In the genomic region with DNA sequence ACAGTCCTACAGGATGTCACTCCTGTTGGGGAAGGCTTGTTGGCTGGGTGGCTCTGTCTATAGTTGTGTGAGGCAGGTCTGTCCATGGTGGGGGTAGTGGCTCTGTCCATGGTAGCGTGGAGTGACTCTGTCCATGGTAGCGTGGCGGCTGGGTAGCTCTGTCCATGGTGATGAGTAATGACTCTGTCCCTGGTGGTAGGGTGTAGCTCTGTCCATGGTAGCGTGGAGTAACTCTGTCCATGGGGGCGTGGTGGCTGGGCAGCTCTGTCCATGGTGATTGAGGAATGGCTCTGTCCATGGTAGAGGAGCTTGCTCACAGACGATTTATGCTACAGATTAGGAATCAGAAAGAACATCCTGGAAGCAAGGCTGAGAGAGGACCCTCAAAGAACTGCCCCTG, we compare ENCODE assay signal across 9 mouse cellular contexts. TPM values are rescaled to one million over a fixed set of nuclear protein-coding genes. Genes with fewer than 3 reads are reported as not detected.
DNase-seq lines count a peak whose midpoint lies in the region; ATAC-seq lines count a peak whose summit lies in the region.
"Had no signal": no experiment of that assay in that cellular context is flagged by ENCODE, and none has a peak within 500 bp of the region (broad histone marks: within the 10 kb centered on the region; RNA-seq: fewer than 3 reads in every experiment).

No protein-coding gene starts in this region.

- ATAC-seq in neural tube, embryonic 15.5 days (ENCODE audit: low FRiP score): no peak; the same call in 1 of the 2 replicates
- ATAC-seq in intestine, embryonic 14.5 days (replicated peaks; ENCODE audit: low FRiP score, low TSS enrichment, low read depth): peak; percentile 89
- ATAC-seq in liver, embryonic 15.5 days (ENCODE audit: insufficient read depth): peak; percentile 40; the same call in 1 of the 2 replicates
- peak; percentile 84 for ATAC-seq in stomach, embryonic 16.5 days (ENCODE audit: insufficient read depth, low FRiP score)
- no peak for ATAC-seq in erythroblast, adult 5-6 weeks (replicated peaks; ENCODE audit: low FRiP score, poor library complexity, severe bottlenecking)

- H3K27me3 ChIP-seq in neural tube, embryonic 15.5 days (replicated peaks): no peaks in the 10 kb centered on the region
- no peaks in the 10 kb centered on the region for H3K27me3 ChIP-seq in intestine, embryonic 14.5 days (replicated peaks; ENCODE audit: control insufficient read depth, insufficient read depth, low read length)
- H3K27me3 ChIP-seq in liver, embryonic 15.5 days: no peaks in the 10 kb centered on the region
- H3K27me3 ChIP-seq in stomach, embryonic 16.5 days (ENCODE audit: control insufficient read depth, insufficient read depth, low read length): no peaks in the 10 kb centered on the region
- H3K27me3 ChIP-seq: neural tube, embryonic 12.5 days had no signal

- H3K36me3 ChIP-seq in neural tube, embryonic 15.5 days: no peaks in the 10 kb centered on the region
- no peaks in the 10 kb centered on the region for H3K36me3 ChIP-seq in intestine, embryonic 14.5 days (ENCODE audit: control insufficient read depth, insufficient read depth, low read length)
- H3K36me3 ChIP-seq in liver, embryonic 15.5 days (replicated peaks): no peaks in the 10 kb centered on the region
- H3K36me3 ChIP-seq in stomach, embryonic 16.5 days (ENCODE audit: control insufficient read depth, insufficient read depth, low read length): no peaks in the 10 kb centered on the region
- H3K36me3 ChIP-seq: neural tube, embryonic 12.5 days had no signal

- WGBS in neural tube, embryonic 15.5 days: 17% methylated on average over 6 of the region's 6 CpGs
- 9% methylated on average over 6 of the region's 6 CpGs for WGBS in intestine, embryonic 14.5 days
- 10% methylated on average over 6 of the region's 6 CpGs for WGBS in liver, embryonic 15.5 days (ENCODE audit: insufficient replicate concordance)
- 7% methylated on average over 6 of the region's 6 CpGs for WGBS in stomach, embryonic 16.5 days

- no peaks in the 10 kb centered on the region for H3K9me3 ChIP-seq in neural tube, embryonic 15.5 days (replicated peaks)
- no peaks in the 10 kb centered on the region for H3K9me3 ChIP-seq in intestine, embryonic 14.5 days (ENCODE audit: control insufficient read depth, low read length)
- H3K9me3 ChIP-seq in liver, embryonic 15.5 days (replicated peaks): no peaks in the 10 kb centered on the region
- no peaks in the 10 kb centered on the region for H3K9me3 ChIP-seq in stomach, embryonic 16.5 days (replicated peaks; ENCODE audit: control insufficient read depth, low read length)
- H3K9me3 ChIP-seq: neural tube, embryonic 12.5 days had no signal

- H3K27ac ChIP-seq in neural tube, embryonic 15.5 days (replicated peaks): no peak overlapping the region
- no peak overlapping the region for H3K27ac ChIP-seq in intestine, embryonic 14.5 days (ENCODE audit: low read depth)
- H3K27ac ChIP-seq in liver, embryonic 15.5 days (replicated peaks): no peak overlapping the region
- H3K27ac ChIP-seq in stomach, embryonic 16.5 days (ENCODE audit: low read length): no peak overlapping the region
- H3K27ac ChIP-seq: neural tube, embryonic 12.5 days had no signal

- no peak overlapping the region for H3K4me3 ChIP-seq in neural tube, embryonic 15.5 days (replicated peaks)
- H3K4me3 ChIP-seq in intestine, embryonic 14.5 days (ENCODE audit: low read depth, low read length): no peak overlapping the region
- H3K4me3 ChIP-seq in liver, embryonic 15.5 days (replicated peaks): no peak overlapping the region
- no peak overlapping the region for H3K4me3 ChIP-seq in stomach, embryonic 16.5 days (replicated peaks; ENCODE audit: low read length)
- H3K4me3 ChIP-seq: neural tube, embryonic 12.5 days had no signal

- peak; percentile 67 for DNase-seq in neural tube, embryonic 10.5 days (ENCODE audit: extremely low spot score, low spot score)
- peak; percentile 86 for DNase-seq in forelimb bud, embryonic 11.5 days (ENCODE audit: low read depth, low spot score)
- DNase-seq in intestine, embryonic 14.5 days (ENCODE audit: low spot score): peak; percentile 87
- no peak for DNase-seq in thymus, postnatal 25 days

- no peak overlapping the region for H3K9ac ChIP-seq in neural tube, embryonic 15.5 days (replicated peaks)
- no peak overlapping the region for H3K9ac ChIP-seq in intestine, embryonic 14.5 days (ENCODE audit: low read length)
- H3K9ac ChIP-seq in liver, embryonic 15.5 days: no peak overlapping the region
- H3K9ac ChIP-seq in stomach, embryonic 16.5 days (ENCODE audit: low read length): no peak overlapping the region
- H3K9ac ChIP-seq: neural tube, embryonic 12.5 days had no signal

- no peaks in the 10 kb centered on the region for H3K4me1 ChIP-seq in neural tube, embryonic 15.5 days
- H3K4me1 ChIP-seq in intestine, embryonic 14.5 days (replicated peaks; ENCODE audit: control insufficient read depth, insufficient read depth, low read length): no peaks in the 10 kb centered on the region
- H3K4me1 ChIP-seq in liver, embryonic 15.5 days (replicated peaks): no peaks in the 10 kb centered on the region
- H3K4me1 ChIP-seq in stomach, embryonic 16.5 days (ENCODE audit: control insufficient read depth, insufficient read depth, low read length): no peaks in the 10 kb centered on the region
- H3K4me1 ChIP-seq: neural tube, embryonic 12.5 days had no signal

- H3K4me2 ChIP-seq in neural tube, embryonic 15.5 days: no peak overlapping the region
- H3K4me2 ChIP-seq in intestine, embryonic 14.5 days (ENCODE audit: low read length): no peak overlapping the region
- H3K4me2 ChIP-seq in liver, embryonic 15.5 days: no peak overlapping the region
- H3K4me2 ChIP-seq in stomach, embryonic 16.5 days (ENCODE audit: low read depth, low read length): no peak overlapping the region
- H3K4me2 ChIP-seq: neural tube, embryonic 12.5 days had no signal

RNA-seq across cellular contexts. Expression of a gene that starts 12.4 kb away (rescaled TPM):
- polyA plus RNA-seq in neural tube, embryonic 15.5 days (2015; fragmentation: Nextera tagmentation; extraction: Ambion mirVana): 99.6 and 116 TPM in 2 replicates
- polyA plus RNA-seq in intestine, embryonic 14.5 days (2014; fragmentation: Nextera tagmentation; extraction: Ambion mirVana): 1.9 and 2.2 TPM in 2 replicates
- polyA plus RNA-seq in liver, embryonic 15.5 days (2015; fragmentation: Nextera tagmentation; extraction: Ambion mirVana): 0.07 TPM in 2 replicates
- polyA plus RNA-seq in stomach, embryonic 16.5 days (2015; fragmentation: Nextera tagmentation; extraction: Ambion mirVana): 1.3 and 1.5 TPM in 2 replicates
- not detected in 2 replicates for total RNA-seq in erythroblast, adult 5-6 weeks (2015; ENCODE audit: low replicate concordance)
- not detected in 2 replicates for total RNA-seq in erythroblast, adult 5-6 weeks (2017; ENCODE audit: low replicate concordance)

Comparison
In these comparisons a context has a peak if more than half of its experiments do, and no peak if none do; other contexts are left out.
1. ATAC-seq: peak in intestine, embryonic 14.5 days (single experiment), liver, embryonic 15.5 days (single experiment) and stomach, embryonic 16.5 days (single experiment); none in neural tube, embryonic 15.5 days (single experiment) and erythroblast, adult 5-6 weeks (single experiment).
2. RNA of a gene that starts 12.4 kb away (polyA plus RNA-seq): 99.6 to 116 TPM in neural tube, embryonic 15.5 days; 1.9 to 2.2 TPM in intestine, embryonic 14.5 days, 1.3 to 1.5 TPM in stomach, embryonic 16.5 days and 0.07 TPM in liver, embryonic 15.5 days; every median in the first group is over 10 times any median in the second.